Mouse (Mus musculus) kidney, adult 8-10 months (tissue): ENCODE measurements around the gene Tpm3-rs7.
"Not testable (repeated sequence)": the region's sequence is repeated elsewhere in the genome, so short reads cannot be mapped to it uniquely, and the experiment has no call there.

ENCODE experiments used
- DNase-seq, 2 experiments: peaks; one replicate each; pipeline ENCODE4 v3.0.0; 2022

Tpm3-rs7 gene

DNA sequence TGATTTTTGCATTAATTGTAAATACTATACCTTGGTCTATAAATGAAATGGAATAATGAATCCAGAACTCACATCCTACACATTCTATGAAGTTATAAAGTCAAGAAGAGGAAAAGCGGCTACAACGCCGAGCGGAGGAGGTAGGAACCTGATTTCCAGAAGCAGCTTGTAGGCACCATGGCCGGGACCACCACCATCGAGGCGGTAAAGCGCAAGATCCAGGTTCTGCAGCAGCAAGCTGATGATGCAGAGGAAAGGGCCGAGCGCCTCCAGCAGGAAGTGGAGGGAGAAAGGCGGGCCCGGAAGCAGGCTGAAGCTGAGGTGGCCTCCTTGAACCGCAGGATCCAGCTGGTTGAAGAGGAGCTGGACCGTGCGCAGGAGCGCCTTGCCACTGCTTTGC is at the start of gene Tpm3-rs7:
Gene Tpm3-rs7, plus strand, starts transcription at position 110 of the 400 bp plus-strand sequence.
- DNase-seq, result not testable (repeated sequence)

DNA sequence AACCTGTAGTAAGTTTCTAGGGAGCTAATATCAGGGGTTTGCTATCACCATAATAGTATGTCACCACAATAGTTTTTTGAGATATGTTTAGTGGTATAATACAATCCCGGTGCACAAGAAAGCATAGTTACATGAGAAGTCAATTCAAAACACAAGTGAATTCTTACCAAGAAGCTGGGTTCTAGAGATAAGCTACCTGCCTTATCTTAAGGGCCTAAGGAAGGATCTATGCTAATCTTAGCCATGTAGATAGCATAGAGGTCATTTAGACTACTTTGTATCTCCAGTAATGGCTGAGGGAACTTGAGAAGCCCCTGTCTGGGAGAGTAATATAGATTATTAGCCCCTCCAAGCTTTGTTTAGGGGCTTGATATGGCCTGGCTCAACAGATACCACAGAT is 2.6 kb downstream of the Tpm3-rs7 start:
- DNase-seq, result no peak

DNA sequence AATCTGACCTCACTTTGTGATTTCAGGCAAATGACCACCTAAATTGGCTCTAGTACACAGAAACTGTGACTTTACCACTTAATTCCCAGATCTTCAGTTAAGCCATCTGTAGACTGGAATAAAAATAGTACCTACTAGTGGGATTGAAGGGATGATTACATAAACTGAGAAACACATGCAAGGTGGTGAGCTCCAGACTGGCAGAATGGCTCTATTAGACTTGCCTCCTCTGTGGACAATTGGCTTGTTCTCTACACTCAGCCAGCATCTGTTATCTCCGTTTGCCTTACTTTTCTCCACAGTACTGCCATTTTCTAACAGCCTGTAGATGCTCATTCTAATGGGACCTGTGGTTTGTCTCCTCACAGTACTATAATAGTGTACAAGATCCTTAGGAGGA is 49.0 kb downstream of the Tpm3-rs7 start:
- no peak for DNase-seq
